Comparison of ENCODE assay signal across 21 mouse cellular contexts in the genomic region with DNA sequence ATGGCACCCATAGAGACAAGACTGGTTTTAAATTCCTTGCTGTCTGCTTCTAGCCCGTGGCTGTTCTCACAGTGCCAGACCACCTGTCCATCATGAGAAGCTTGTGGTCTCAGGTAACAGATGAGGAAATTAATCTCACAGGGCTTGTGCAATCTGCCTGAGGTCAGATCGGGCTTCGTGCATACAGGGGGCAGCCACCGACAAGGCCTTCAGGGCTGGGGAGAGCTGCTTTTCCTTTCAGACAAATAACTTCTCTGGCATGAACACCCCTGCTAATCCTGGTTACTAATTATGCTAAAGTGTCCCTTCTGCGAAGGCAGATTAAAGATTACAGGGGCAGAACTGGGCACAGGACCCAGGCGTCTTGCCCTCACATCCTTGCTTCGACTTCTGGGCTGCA.
A peak's percentile ranks its signal among the peaks of the same experiment; 100 is the strongest.
DNase-seq lines count a peak whose midpoint lies in the region; ATAC-seq and TF ChIP-seq lines count a peak whose summit lies in the region.
"Had no signal": no experiment of that assay in that cellular context is flagged by ENCODE, and none has a peak within 500 bp of the region (broad histone marks: within the 10 kb centered on the region; RNA-seq: fewer than 3 reads in every experiment).

No protein-coding gene starts in this region.

- 79% methylated on average over 7 of the region's 7 CpGs for WGBS in heart, embryonic 10.5 days
- 69% methylated on average over 7 of the region's 7 CpGs for WGBS in midbrain, embryonic 15.5 days
- 71% methylated on average over 7 of the region's 7 CpGs for WGBS in midbrain, embryonic 14.5 days

- no peaks in the 10 kb centered on the region for H3K9me3 ChIP-seq in heart, embryonic 10.5 days
- H3K9me3 ChIP-seq in midbrain, embryonic 15.5 days, result no peaks in the 10 kb centered on the region
- no peaks in the 10 kb centered on the region for H3K9me3 ChIP-seq in midbrain, embryonic 14.5 days (ENCODE audit: control insufficient read depth, low read length)
- H3K9me3 ChIP-seq: embryonic facial prominence, embryonic 15.5 days; forebrain, embryonic 10.5 days; heart, embryonic 13.5 days had no signal

- H3K36me3 ChIP-seq in heart, embryonic 10.5 days, result no peaks in the 10 kb centered on the region
- H3K36me3 ChIP-seq in midbrain, embryonic 15.5 days (replicated peaks), result no peaks in the 10 kb centered on the region
- no peaks in the 10 kb centered on the region for H3K36me3 ChIP-seq in midbrain, embryonic 14.5 days (ENCODE audit: control insufficient read depth, insufficient read depth, low read length)
- H3K36me3 ChIP-seq: embryonic facial prominence, embryonic 15.5 days; forebrain, embryonic 10.5 days; heart, embryonic 13.5 days had no signal

- intact Hi-C loops in gastrocnemius, postnatal 14 days (cut with DNase I; ENCODE audit: low total_unique reads), result no loop called here
- intact Hi-C loops in left cerebral cortex, adult 2 months (cut with DNase I), result no loop called here

- H3K9ac ChIP-seq in midbrain, embryonic 15.5 days, result no peak overlapping the region
- H3K9ac ChIP-seq in midbrain, embryonic 14.5 days (replicated peaks; ENCODE audit: low read length), result no peak overlapping the region
- H3K9ac ChIP-seq: embryonic facial prominence, embryonic 15.5 days; heart, embryonic 13.5 days had no signal

- H3K4me3 ChIP-seq in heart, embryonic 10.5 days, result no peak overlapping the region
- no peak overlapping the region for H3K4me3 ChIP-seq in midbrain, embryonic 15.5 days
- H3K4me3 ChIP-seq in midbrain, embryonic 14.5 days (replicated peaks; ENCODE audit: low read depth, low read length), result no peak overlapping the region
- H3K4me3 ChIP-seq in left cerebral cortex, adult 2 months, result no peak overlapping the region
- H3K4me3 ChIP-seq: embryonic facial prominence, embryonic 15.5 days; erythroblast, embryonic 14.5 days; forebrain, embryonic 10.5 days; heart, adult 2 months; heart, embryonic 13.5 days had no signal

- peak; percentile 67 for DNase-seq in heart, embryonic 10.5 days (ENCODE audit: low spot score)
- no peak for DNase-seq in heart, adult 8-10 months (ENCODE audit: low spot score)
- DNase-seq in midbrain, embryonic 14.5 days, result no peak
- peak; percentile 29 for DNase-seq in gastrocnemius, postnatal 14 days
- no peak for DNase-seq in left cerebral cortex, adult 2 months (ENCODE audit: extremely low spot score in 1 of 2, low spot score in 2 of 2)
- no peak for DNase-seq in cerebellum, adult 18-20 months
- DNase-seq: adrenal gland, adult 2 months; adrenal gland, postnatal 36 days; cerebellum, adult 8-10 months; cerebellum, postnatal 14 days; embryo, embryonic 11 days; heart, adult 2 months; heart, postnatal 36 days; kidney, adult 11 months had no signal

- no peaks in the 10 kb centered on the region for H3K4me1 ChIP-seq in heart, embryonic 10.5 days
- H3K4me1 ChIP-seq in midbrain, embryonic 15.5 days, result no peaks in the 10 kb centered on the region
- H3K4me1 ChIP-seq in midbrain, embryonic 14.5 days (ENCODE audit: control insufficient read depth, insufficient read depth, low read length), result no peaks in the 10 kb centered on the region
- H3K4me1 ChIP-seq: embryonic facial prominence, embryonic 15.5 days; forebrain, embryonic 10.5 days; heart, embryonic 13.5 days had no signal

- TF ChIP-seq CTCF in left cerebral cortex, adult 2 months (IDR thresholded peaks at IDR 0.05), result no peak

- H3K27ac ChIP-seq in heart, embryonic 10.5 days, result no peak overlapping the region
- H3K27ac ChIP-seq in midbrain, embryonic 15.5 days, result no peak overlapping the region
- no peak overlapping the region for H3K27ac ChIP-seq in midbrain, embryonic 14.5 days (replicated peaks; ENCODE audit: low read depth, low read length)
- no peak overlapping the region for H3K27ac ChIP-seq in left cerebral cortex, adult 2 months
- H3K27ac ChIP-seq: embryonic facial prominence, embryonic 15.5 days; forebrain, embryonic 10.5 days; heart, adult 2 months; heart, embryonic 13.5 days had no signal

- no peak overlapping the region for H3K4me2 ChIP-seq in midbrain, embryonic 15.5 days
- H3K4me2 ChIP-seq in midbrain, embryonic 14.5 days (ENCODE audit: low read length), result no peak overlapping the region
- H3K4me2 ChIP-seq: embryonic facial prominence, embryonic 15.5 days; heart, embryonic 13.5 days had no signal

- ATAC-seq in midbrain, embryonic 15.5 days (replicated peaks), result 0 out of 2 replicates have a peak, but pooled peaks have one; percentile 24
- no peak for ATAC-seq in midbrain, embryonic 14.5 days (ENCODE audit: low FRiP score, low TSS enrichment)
- ATAC-seq: forebrain, embryonic 14.5 days; hindbrain, embryonic 16.5 days had no signal

- H3K27me3 ChIP-seq in heart, embryonic 10.5 days (ENCODE audit: insufficient read depth, poor library complexity, severe bottlenecking), result no peaks in the 10 kb centered on the region
- H3K27me3 ChIP-seq in midbrain, embryonic 15.5 days (replicated peaks), result no peaks in the 10 kb centered on the region
- H3K27me3 ChIP-seq in midbrain, embryonic 14.5 days (ENCODE audit: control insufficient read depth, insufficient read depth, low read length), result no peaks in the 10 kb centered on the region
- H3K27me3 ChIP-seq: heart, embryonic 13.5 days had no signal

Comparison
In these comparisons a context has a peak if more than half of its experiments do, and no peak if none do; other contexts are left out.
1. DNase-seq: peak in heart, embryonic 10.5 days (single experiment) and gastrocnemius, postnatal 14 days (single experiment); none in heart, adult 8-10 months (single experiment), midbrain, embryonic 14.5 days (single experiment), left cerebral cortex, adult 2 months (0 of 2) and cerebellum, adult 18-20 months (0 of 2).